Mouse (Mus musculus): ENCODE data around the gene Erich4.
"Not testable (repeated sequence)": the region's sequence is repeated elsewhere in the genome, so short reads cannot be mapped to it uniquely, and the experiment has no call there.

Gene Erich4

DNA sequence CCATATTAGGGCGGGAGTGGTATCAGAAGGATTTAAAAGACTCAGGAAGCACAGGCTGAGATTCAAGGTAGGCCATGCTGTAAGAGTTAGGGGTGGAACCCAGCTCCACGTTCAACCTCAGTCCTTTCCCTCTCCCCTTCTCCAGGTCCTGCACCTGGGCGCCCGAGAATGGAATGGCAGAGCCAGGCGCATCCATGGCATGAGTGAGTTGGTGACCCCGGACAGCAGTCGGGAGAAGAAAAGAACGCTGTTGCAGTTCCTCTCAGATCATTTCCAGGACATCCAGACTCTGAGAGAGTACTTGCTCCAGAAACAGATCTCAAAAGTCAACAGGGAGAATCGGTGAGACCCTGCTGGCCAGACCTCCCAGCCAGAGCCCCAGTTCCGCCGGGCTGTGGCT, 5.1 kb upstream of the Erich4 start:
- DNase-seq: no peak

DNA sequence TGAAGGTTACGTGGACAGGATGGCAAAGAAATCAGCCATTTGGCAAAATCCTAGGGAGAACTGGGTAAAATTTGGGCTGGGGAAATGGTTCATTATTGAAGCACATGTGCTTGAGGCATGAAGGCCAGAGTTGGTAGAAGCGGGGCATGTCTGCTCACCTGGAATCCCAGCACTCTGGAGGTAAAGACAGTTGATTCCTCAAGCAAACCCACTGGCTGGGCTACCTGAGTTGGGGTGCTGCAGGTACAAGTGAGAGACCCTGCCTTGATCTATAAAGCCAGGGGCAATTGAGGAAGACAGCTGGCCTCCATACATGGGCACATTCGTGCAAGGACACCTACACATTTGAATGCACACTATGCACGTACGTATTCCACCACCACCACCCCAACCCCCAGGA, 4.4 kb upstream of the Erich4 start:
- DNase-seq: no peak

DNA sequence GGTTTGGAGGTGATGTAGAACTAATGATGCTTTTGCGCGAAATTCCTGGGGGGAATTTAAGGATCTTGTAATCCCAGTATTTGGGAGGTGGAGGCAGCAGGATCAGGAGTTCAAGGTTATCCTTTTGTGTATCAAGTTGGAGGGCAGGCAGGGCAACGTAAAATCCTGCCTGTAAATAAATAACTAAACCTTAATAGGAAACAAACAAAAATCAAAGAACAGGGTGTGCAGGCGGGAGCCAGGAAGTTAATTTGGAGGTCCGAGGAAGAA, 4.0 kb upstream of the Erich4 start:
- no peak for DNase-seq

DNA sequence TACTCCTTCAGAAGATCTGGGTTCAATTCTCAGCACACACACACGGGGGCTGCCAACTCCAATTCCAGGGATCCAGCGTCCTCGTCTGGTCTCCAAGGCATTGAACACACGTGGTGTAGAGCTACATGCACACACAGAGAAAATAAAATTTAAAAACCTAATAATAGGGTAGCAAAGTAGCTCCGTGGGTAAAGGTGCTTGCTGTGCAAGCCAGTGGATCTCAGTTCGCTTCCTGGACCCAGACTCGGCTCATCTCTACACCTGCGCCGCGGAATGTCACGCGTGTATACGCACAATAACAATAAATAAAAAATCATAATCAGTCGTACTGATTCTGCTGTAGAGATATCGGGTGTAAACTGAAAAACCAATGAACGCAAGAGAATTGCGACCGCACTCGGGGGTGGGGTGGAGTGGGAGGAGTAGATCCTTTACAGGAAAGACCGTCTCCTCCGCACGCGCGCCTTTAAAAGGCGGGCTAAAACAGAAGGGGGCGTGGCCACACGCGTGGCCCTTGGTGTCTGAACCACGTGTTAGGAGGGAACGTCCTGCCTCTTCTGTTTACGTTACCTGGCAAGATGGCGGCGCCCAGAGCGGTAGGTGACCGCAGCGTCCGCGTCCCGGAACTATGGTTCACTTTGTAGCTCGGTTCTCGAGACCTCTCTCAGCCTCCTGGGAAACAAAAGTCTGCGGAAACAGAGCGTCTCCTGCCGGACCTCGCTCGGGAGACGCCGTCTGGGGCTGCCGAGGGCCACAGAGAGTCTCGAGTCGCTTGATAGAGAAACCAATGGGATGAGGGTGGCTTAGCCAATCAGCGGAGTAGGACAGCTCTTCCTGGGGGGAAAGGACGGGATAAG, 3.4 kb upstream of the Erich4 start, which contains the start of gene Dmac2:
Gene Dmac2 (plus strand): TSS at position 550 of the 857 bp plus-strand sequence.
- peak; percentile 94 for DNase-seq

DNA sequence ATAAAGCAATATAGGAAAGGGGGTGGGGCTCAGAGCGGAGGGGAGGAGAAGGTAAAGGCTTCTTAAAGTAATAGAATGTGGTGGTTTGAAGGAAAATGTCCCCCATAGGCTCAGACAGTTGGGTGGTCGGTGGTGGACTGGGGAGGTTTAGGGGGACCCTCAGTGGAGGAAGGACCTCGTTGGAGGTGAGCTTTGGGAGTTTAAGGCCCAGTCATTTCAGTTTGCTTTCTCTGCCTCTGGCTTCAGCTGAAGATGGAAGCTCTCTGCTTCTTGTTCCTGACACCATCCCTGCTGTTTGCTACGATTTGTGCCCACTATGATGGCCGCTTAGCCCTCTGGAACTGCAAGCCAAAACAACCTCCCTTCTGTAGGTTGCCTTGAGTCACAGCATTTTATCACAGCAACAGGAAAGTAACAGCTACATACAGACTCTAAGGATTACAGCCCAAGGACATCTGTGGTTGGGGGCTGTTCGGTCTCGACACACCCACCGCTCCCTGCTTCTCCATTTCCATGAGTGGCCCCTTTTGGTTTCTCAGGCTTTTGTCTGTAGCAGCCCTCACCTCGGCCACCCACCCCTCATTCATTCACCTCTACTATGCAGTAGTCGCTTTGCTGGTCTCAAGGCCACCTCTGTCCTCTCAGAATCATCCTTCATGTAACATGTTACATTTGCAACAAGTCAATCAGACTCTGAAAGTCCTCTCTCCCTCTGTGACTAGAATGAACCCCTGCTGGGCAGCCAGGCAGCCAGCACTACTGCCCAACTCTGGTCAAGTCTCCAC, 1.9 kb upstream of the Erich4 start:
- DNase-seq: no peak

DNA sequence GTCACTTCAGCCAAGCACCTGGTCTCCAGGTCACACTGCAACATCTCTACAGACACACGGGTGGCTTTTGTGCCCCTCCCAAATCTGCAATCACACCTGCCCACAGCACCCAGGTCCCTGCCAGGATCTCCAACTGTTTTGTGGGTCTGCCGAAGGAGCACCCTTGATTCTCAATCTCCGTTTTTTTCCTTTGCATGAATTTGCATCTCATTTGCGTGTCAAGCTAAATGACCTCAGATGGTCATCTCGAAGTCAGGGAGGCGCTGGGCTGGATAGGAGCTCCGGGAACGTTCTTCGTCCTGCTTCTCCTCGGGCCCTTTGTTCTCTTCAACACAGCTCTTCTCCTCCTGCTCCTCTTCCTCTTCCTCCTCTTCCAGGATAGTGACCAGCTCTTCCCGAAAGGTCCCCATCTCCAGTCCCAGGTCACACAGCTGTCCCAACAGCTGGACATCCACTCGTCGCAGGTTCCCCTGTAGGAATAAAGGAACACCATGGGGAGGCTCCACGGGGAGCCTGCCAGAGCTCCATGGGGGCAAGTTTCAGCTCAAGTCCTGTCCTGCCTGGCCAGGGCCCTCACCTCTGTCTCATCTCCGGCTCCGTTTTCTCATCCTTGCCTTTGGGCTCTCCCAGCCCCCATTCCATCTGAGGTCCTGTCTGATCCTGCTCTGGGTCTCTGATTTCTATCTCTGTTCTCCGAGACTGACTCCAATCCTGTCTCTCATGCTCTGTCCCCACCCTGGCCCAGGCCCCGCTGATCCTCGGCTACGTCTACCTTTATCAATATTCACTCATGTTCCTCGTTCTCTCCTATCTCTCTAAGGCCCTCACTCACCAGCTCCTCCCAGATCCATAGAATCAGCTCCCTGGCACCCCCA, 624 bp downstream of the Erich4 start:
- DNase-seq: no peak

DNA sequence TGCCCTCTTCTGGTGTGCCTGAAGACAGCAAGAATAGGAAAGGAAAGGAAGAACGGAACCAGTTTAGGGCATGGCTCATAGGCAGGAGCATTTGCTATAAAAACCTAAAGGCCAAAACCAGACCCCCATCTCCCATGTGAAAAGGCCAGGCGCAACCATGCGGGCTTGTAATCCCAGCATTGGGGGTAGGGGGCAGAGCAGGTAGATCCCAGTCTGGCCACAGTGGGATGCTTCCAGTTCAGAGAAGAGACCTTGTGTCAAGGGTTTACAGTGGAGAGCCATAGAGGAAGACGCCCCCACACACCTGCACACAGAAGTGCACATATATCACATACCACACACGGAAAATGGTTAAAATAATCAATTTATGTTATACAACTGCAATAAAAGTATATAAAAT, 1.6 kb downstream of the Erich4 start:
- no peak for DNase-seq

DNA sequence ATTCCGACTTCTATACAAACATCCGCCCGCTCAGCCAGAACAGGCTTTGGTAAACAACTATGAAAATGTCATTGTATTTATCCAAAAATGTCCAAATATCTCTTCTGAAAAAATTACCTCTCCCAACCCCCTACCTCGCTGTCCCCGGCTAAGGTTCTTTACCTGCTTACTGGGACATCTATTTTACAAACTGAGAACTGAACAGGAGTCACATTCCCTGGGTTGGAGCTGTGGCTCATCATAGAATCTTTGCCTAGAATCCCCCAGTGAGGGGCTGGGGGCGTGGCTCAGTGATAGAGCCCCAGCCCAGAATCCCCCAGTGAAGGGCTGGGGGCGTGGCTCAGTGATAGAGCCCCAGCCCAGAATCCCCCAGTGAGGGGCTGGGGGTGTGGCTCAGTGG, 4.2 kb downstream of the Erich4 start:
- DNase-seq: no peak

DNA sequence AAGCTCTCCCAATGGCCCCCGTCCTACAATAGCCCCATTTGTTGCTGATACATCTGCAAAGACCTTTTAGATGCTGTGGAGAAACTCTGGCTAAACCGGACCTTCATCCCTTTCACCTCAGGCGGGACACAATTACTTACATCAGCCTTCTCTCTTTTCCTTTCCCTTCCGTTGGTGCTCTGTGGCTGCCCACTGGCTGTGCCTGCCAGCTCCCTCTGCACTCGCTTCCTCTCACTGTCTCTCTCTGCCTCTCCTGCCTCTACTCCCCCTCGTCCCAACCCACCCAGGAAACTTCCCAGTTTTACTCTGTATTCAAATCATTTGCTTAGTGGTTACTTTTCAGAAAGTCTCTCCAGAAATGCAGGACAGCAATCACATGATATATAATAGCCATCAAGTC, 5.6 kb downstream of the Erich4 start:
- no peak for DNase-seq

DNA sequence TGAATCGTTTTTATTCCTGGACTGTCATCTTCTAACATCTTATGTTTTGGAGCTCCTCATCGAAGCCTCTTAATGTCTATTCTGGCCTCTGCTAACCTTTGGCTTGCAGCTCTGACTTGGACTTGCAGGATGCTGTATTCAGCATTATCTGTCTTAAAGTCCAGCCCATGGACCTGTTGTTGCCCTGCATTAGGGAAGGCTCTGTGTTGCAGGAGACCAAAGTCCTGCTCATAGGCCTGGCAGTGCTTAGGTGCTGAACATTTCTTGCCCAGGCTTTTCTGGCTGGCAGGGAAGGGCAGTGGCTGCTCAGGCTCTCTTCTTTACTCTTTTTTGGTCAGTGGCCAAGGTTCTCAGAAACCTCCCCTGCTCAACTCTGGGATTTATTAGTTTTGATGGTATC, 8.5 kb downstream of the Erich4 start:
- no peak for DNase-seq

DNA sequence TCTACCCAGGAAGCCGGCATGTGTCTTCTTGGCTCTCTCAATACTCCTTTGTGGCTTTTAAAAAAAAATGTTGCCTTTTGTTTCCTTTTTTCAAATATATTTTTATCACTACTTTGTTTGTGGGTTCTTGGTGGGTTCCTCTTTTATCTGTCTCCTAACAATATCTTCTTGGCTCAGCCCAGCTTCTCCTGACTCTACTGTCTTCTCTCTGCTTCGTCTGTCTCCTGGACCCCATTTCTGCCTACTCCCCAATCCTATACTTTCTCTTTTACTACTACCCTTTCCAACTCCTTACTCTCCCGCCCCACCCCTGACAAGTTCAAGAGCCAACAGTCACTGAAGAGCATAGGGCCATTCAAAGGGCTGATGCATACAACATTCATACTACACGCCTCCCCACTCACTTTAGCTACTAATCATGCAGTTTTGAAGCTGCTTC, 9.0 kb downstream of the Erich4 start:
- DNase-seq: no peak

DNA sequence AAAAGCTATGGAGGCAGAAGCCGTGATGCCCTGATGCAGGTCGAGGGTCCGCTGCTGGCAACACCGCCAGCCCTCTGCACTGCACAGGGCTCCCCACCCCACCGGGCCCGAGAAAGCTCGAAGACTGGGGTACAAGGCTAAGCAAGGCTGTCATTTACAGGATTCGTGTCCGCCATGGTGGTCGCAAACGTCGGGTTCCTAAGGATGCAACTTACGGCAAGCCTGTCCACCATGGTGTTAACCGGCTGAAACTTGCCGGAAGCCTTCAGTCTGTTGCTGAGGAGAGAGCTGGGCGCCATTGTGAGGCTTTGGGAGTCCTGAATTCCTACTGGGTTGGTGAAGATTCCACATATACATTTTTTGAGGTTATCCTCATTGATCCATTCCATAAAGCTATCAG, 14.3 kb downstream of the Erich4 start:
- DNase-seq: no peak

DNA sequence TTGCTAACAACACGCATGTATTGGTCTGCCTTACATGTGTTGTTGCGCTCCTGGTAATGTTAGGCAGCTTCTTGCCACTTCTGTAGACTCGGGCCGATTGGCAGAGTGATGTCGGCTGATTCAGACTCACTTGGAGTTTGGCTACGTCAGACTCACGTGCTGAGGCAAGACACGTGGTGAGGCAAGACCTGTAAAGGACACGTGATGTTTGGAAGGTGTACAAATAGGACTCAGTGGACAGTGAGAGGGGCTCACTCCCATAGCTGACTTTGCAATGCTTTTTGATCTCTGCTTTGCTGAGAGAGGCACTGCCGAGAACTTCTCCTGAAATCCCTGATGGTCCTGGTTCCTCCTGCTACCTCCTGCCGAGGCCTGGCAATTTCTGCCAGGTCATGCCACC, 15.0 kb downstream of the Erich4 start:
- no peak for DNase-seq

DNA sequence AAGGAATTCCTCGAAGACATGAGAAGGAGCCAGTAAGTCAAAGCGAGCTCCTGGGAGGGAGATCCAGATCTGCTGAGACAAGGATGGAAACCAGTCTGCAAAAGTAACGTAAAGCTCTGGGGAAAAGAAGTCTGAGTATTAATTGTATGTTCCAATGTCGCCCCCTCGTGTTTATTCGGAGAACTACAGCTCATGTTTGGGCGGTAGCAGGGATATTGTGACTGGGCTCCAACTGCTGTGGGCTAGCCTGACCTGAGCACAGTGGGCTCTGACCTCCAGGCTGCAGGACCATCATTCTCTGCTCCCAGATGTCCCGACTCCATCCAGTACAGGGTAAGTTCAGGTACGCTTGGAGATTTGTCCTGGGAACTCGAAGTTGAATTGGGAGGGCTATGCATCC, 16.0 kb downstream of the Erich4 start:
- peak; percentile 75 for DNase-seq

DNA sequence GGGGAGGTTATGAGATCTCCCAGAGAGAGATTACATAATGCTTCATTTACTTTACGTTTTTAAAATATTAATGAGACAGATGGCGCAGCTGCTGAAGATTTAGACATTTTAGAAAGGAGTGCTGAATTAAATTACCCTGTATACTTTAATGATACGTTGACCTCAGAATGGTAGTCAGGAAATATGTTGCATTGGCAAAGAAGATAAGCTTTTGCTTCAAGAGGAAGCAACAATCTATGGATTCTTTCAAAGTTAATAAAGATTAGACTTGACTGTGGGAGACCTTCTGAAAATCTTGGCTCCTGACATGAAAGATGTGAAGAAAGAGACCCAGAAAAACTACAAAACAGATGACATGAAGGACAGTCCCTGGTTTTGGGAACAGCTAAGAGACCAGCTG, 21.8 kb downstream of the Erich4 start:
- no peak for DNase-seq

DNA sequence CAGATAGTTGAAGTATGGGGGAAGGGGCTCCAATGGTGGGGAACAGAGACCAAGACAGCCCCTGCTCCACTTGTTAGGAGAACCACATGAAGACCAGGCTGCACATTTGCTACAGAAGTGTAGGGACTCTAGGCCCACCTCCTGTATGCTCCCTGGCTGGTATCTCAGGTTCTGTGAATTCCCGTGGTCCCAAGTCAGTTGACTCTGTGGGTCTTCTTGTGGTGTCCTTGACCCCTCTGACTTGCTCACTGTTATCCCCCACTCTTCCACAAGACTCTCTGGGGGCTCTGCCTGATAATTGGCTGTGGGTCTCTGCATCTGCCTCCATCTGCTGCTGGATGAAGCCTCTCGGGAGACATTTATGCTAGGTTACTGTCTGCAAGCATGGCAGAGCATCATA, 24.5 kb downstream of the Erich4 start:
- no peak for DNase-seq

DNA sequence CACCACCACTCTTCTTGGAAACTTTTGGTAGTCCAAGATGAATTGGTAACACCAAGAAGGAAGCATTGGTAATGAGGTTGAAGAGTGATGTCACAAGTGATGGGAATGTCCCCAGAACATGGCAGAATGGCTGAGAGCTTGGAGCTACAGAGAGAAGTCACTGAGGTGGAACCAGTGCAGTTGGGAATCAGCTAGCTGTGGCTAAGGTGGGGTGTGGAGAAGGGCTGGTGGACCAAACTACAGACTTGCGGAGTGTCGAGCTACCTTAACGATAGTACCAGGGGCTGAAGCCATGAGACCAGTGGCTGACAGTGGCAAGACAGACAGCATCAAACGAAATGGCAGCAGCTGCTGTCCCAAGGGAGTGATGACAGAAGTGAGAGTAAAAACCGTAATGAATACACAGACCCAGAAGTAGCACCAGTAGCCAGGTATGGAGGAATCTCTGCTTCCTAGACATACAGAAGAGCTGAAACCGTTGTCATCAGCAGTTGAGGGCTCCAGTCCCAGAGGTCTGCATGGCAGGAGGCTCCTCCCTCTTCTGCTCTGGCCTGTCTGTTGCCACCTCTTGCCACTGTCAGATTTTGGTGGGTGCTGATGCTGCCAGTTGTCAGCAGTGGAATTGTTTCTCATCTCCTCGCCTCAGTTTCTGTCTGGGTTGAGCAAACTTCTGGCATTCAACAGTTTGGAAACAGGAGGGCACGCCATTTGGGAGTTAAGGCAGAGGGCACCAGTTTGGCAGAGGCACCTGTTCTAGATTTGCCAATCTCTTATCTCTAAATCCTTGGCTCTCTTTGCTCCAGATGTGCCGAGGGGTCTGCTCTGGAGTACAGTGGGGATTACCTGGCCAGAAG, 30.1 kb downstream of the Erich4 start:
- DNase-seq: no peak

DNA sequence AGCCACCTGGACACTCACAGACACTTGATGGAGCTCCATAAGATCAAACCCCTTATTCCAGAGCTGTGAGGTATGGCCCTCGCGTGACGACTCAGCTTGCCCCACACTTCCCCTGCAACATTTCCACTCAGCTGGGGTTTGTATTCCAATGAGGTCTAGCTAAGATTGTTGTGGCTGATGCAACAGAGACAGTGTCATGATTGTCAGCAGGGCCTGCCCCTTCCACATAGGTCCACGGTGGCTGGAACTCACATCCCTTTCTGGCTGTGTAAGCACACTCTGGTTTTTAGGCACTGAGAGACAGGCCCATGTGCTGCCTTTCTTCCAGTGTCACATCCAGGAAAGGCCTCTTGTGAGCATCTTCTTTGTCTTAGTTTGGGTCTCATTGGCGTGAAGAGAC, 31.0 kb downstream of the Erich4 start:
- no peak for DNase-seq

DNA sequence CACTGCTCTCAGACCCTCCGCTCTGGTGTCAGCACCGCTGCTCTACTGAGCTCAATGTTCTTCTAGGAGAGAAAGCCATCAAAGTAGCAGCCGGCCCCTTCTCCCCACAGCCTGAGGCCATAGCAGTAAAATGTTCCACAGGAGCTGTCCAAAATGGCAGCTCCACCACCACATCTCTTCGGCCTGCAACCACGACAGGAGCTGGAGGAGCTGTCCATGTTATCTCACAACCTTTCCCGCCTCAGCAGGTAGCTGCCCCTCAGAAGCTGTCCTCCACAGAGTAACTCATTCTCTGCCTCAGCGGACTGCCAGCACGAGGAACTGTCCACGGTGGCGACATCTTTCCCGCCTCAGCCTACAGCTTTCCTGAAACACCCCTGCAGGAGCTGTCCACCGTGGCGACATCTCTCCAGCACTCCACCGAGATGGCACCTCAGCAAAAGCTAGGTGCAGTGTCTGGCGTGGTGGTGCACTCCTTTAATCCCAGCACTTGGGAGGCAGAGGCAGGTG, 33.3 kb downstream of the Erich4 start:
- no peak for DNase-seq

DNA sequence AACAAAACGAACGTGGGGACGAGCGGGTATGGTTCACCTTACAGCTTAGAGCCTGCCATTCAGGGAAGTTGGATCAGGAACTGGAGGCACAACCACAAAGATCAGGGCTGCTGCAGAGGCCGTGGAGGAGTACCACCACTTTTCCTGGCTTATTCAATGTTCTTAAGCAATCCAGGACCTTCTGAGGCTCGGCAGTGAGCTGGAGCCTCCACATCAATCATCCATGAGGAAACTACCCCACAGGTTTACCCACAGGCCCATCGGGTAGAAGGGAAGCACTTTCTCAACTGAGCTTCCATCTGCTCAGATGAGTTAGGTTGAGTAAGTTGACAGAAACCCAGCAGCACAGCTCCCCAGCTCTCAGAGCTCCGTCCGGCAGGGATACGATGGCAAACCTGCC, 36.3 kb downstream of the Erich4 start:
- DNase-seq: no peak

DNA sequence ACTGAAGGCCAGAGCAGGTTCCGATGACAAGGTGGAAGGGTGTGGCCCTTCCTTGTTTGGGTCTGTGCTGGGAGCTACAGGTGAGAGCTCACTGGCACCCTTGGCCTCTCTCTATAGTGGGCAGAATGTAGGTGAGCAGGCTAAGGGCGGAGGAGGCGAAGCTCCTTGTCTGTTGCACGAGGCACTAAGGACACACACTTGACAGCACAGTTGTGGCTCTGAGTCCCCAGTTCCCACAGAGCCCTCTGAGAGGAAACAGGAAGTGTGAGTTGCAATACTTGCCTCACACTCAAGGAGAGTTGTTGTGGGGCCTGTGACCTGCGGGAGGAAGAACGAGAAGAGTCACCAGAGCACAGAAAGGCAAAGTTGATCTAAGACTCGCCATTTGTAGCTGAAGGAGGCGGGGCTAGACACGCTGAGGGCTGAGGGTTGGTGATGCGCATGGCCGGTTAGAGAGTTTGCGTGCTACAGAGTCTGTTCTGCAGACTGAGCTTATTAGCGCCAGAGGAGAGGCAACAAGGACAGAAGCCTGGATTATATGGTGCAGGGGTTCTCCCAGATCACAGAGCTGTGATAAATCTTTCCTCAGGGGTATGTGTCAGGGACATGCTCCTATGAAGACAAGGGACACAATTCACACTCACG, 38.8 kb downstream of the Erich4 start:
- not testable (repeated sequence) for DNase-seq

DNA sequence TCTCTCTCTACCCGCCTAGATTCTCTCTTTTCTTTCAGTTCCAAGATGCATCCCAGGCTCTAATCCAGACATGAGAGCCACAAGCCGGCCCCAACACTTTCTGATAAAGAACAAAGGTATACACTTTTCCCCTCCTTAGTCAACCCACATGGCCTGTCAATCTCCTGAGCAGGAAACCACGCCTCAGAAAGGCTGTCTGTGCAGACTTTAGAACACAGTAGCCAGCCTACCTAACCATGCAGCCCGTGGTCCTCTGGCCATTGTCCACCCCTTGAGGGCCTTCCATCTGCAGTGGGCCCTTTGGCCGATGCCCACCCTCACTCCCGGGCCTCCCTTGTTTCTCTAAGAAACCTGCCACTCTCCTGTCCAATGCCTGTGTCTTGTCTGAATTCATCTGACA, 39.4 kb downstream of the Erich4 start:
- not testable (repeated sequence) for DNase-seq
